Mouse (Mus musculus) ES-E14 (cell line): Measurements from ENCODE around the gene Rassf6. TPM values are rescaled to one million over a fixed set of nuclear protein-coding genes. Genes with fewer than 3 reads are reported as not detected.

Experiments used
- DNase-seq: peaks from one replicate; pipeline ENCODE4 v3.0.0-alpha.2; 2013; ENCODE audit warnings: low read depth, low spot score
- H3K27ac ChIP-seq: 2 replicates; pipeline ENCODE4 v1.5.1; 2012; ENCODE audit warnings: low read depth, mild to moderate bottlenecking, low read length, moderate library complexity, mixed read lengths; ENCODE audit not compliant: poor library complexity, insufficient read depth, severe bottlenecking
- H3K36me3 ChIP-seq: 2 replicates; pipeline ENCODE4 v1.6.1; 2012; ENCODE audit warnings: mild to moderate bottlenecking, low read length, moderate library complexity, mixed read lengths; ENCODE audit not compliant: control insufficient read depth, poor library complexity, insufficient read depth, severe bottlenecking
- H3K4me1 ChIP-seq, 2 experiments: fragments of 150-350 bp in 1 of 2; sonication (generic) in 1 of 2; 2 replicates each; pipeline ENCODE4 v1.6.1; 2012; ENCODE audit warnings: low read length in 2 of 2, mild to moderate bottlenecking in 1 of 2, mixed read lengths in 1 of 2; ENCODE audit not compliant: control insufficient read depth in 2 of 2, insufficient read depth in 2 of 2, poor library complexity in 1 of 2
- H3K4me3 ChIP-seq, 2 experiments: fragments of 150-350 bp in 1 of 2; sonication (generic) in 1 of 2; 2 replicates each; pipeline ENCODE4 v1.5.1; 2012; ENCODE audit warnings: low read length in 2 of 2, low read depth in 1 of 2, mild to moderate bottlenecking in 1 of 2, mixed read lengths in 1 of 2; ENCODE audit not compliant: insufficient read depth in 1 of 2, poor library complexity in 1 of 2, severe bottlenecking in 1 of 2
- H3K9ac ChIP-seq: 2 replicates; pipeline ENCODE4 v1.6.1; 2012; ENCODE audit warnings: low read depth, mild to moderate bottlenecking, low read length, mixed read lengths; ENCODE audit not compliant: poor library complexity, insufficient read depth, severe bottlenecking
- H3K9me3 ChIP-seq: fragments of 150-350 bp; sonication (generic); 2 replicates; pipeline ENCODE4 v1.6.1; 2012; ENCODE audit warnings: low read depth, mild to moderate bottlenecking, low read length; ENCODE audit not compliant: control insufficient read depth, insufficient read depth
- CHD2 ChIP-seq: IDR thresholded peaks from 2 replicates; pipeline ENCODE4 v1.6.1; 2014; ENCODE audit warnings: mild to moderate bottlenecking, low read depth, low read length, inconsistent platforms
- HCFC1 ChIP-seq: IDR thresholded peaks from 2 replicates; pipeline ENCODE4 v1.6.1; 2012; ENCODE audit warnings: low read length, inconsistent platforms, borderline replicate concordance; ENCODE audit not compliant: insufficient read depth
- MAFK ChIP-seq: IDR thresholded peaks from 2 replicates; pipeline ENCODE4 v1.6.1; 2014; ENCODE audit warnings: mild to moderate bottlenecking, low read depth, low read length, inconsistent platforms; ENCODE audit not compliant: insufficient read depth
- ZC3H11A ChIP-seq: IDR thresholded peaks from 2 replicates; pipeline ENCODE4 v1.6.1; 2012; ENCODE audit warnings: low read depth, mild to moderate bottlenecking, inconsistent platforms, low read length, borderline replicate concordance
- ZNF384 ChIP-seq: IDR thresholded peaks from 2 replicates; pipeline ENCODE4 v1.6.1; 2012; ENCODE audit warnings: low read depth, low read length, inconsistent platforms
- in situ Hi-C, 2 experiments: fragments of 600-800 bp; cut with MboI; formaldehyde crosslinking; loops; one replicate each; pipeline ENCODE4 v1.15.1; 2025; ENCODE audit warnings: low sequenced_read_pairs in 2 of 2, inconsistent platforms in 1 of 2; ENCODE audit not compliant: unreplicated experiment in 2 of 2
- total RNA-seq: library from RNA; depleted of rRNA; stranded (reverse); fragments of 300-350 nt; gene quantifications from 2 replicates; pipeline ENCODE4 v1.2.3, GENCODE M21; 2012

The Rassf6 gene
- total RNA-seq, 1 experiment: 1.7 TPM

DNA sequence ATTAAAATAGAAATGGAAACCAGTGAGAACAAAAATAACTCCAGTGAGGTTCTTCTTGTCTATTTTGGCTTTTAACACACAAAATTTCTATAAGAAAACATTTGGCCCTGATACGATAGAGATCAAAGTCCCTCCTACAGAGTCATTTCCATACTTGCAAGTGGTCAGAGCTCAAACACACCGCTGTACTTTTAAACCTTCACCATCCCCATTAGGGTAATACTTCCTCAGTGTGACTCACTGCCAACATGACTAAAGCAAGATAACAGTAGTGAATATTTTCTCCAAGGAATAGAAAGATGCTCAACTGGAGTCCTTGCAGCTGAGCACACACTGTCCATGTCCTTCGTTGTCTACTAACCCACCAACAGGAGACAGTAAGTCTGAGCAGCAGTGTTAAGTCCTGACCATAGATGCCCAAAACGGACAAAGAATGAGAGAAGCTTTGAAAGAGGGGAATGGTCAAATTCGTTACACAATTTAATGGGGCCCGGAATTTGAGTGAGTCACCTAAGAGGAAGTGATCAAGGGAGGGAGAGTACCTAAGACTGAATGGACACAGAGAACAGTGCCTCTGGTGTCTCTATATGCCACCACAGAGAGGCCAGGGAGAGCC lies 28.4 kb downstream of the Rassf6 start:
- no peaks in the 10 kb centered on the region for H3K4me1 ChIP-seq
- H3K27ac ChIP-seq: no peak overlapping the region
- in situ Hi-C loops: no loop called here
- TF ChIP-seq ZC3H11A (no peak), ZNF384 (no peak), MAFK (no peak), CHD2 (no peak), HCFC1 (no peak)
- DNase-seq: no peak
- no peaks in the 10 kb centered on the region for H3K36me3 ChIP-seq
- no peak overlapping the region for H3K4me3 ChIP-seq
- H3K9me3 ChIP-seq: no peaks in the 10 kb centered on the region
- no peak overlapping the region for H3K9ac ChIP-seq

GRCm38 (mm10) chr5:90611388-90611787 lies 29.1 kb downstream of the Rassf6 start:
- no peaks in the 10 kb centered on the region for H3K4me1 ChIP-seq
- H3K36me3 ChIP-seq: no peaks in the 10 kb centered on the region
- DNase-seq: no peak
- no peak overlapping the region for H3K4me3 ChIP-seq
- no peaks in the 10 kb centered on the region for H3K9me3 ChIP-seq
- in situ Hi-C loops: no loop called here
- no peak for TF ChIP-seq HCFC1
- no peak for TF ChIP-seq CHD2
- no peak for TF ChIP-seq ZC3H11A
- TF ChIP-seq ZNF384: no peak
- no peak for TF ChIP-seq MAFK
- no peak overlapping the region for H3K9ac ChIP-seq
- H3K27ac ChIP-seq: no peak overlapping the region

DNA sequence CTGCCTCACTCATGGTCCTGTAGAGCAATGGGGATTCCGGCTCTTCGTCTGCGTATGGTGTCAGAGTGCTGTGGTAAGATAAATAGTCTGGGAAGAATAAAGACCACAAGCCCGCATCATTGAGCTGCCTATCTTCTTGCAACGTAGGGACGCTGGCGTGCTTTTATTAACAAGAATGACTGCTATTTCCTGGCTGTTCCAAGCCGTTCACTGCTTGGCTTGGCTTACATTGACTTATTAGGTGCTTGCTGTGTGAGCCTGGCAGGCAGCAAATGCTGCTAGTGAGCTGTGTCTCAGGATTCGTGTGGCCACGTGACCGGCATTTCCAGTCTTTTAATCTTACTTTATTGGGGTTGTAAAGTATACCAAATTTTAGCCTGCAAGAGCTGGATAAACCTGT lies 31.6 kb downstream of the Rassf6 start:
- TF ChIP-seq CHD2 (no peak), ZC3H11A (no peak), HCFC1 (no peak), MAFK (no peak), ZNF384 (no peak)
- H3K9me3 ChIP-seq: no peaks in the 10 kb centered on the region
- no peaks in the 10 kb centered on the region for H3K4me1 ChIP-seq
- H3K4me3 ChIP-seq: no peak overlapping the region
- H3K27ac ChIP-seq: no peak overlapping the region
- no peak overlapping the region for H3K9ac ChIP-seq
- H3K36me3 ChIP-seq: no peaks in the 10 kb centered on the region
- in situ Hi-C loops: no loop called here
- DNase-seq: no peak

GRCm38 (mm10) chr5:90603407-90603923 lies 37.0 kb downstream of the Rassf6 start:
- Histone ChIP-seq H3K36me3 (no peaks in the 10 kb centered on the region), H3K27ac (no peak overlapping the region), H3K4me3 (no peak overlapping the region), H3K4me1 (no peaks in the 10 kb centered on the region), H3K9ac (no peak overlapping the region), H3K9me3 (no peaks in the 10 kb centered on the region)
- TF ChIP-seq MAFK: no peak
- no peak for TF ChIP-seq HCFC1
- TF ChIP-seq ZC3H11A: no peak
- no peak for TF ChIP-seq CHD2
- TF ChIP-seq ZNF384: no peak
- DNase-seq: no peak
- in situ Hi-C loops: no loop called here
